Mouse (Mus musculus): ENCODE results near the gene Camta1. TPM values are rescaled to one million over a fixed set of nuclear protein-coding genes. Genes with fewer than 3 reads are reported as not detected.

The Camta1 gene
- polyA plus RNA-seq, 1 experiment, result 7.7 TPM

GRCm38 (mm10) chr4:151661486-151661885 lies 200.2 kb downstream of the Camta1 start:
- Histone ChIP-seq H3K4me3 (ENCODE audit: insufficient read depth, low read depth, low read length) (no peak overlapping the region), H3K27ac (ENCODE audit: insufficient read depth, low read depth, low read length) (no peak overlapping the region), H3K4me1 (ENCODE audit: control insufficient read depth, insufficient read depth, low read length) (no peaks in the 10 kb centered on the region), H3K27me3 (replicated peaks; ENCODE audit: control insufficient read depth, insufficient read depth, low read length) (no peaks in the 10 kb centered on the region), H3K36me3 (ENCODE audit: control insufficient read depth, insufficient read depth, low read length) (no peaks in the 10 kb centered on the region)
- 66% methylated on average over 9 of the region's 9 CpGs for WGBS
- no peak for DNase-seq
- TF ChIP-seq CTCF (conservative IDR thresholded peaks at IDR 0.05; ENCODE audit: insufficient read depth, insufficient read length, low read depth, low read length) (no peak), POLR2A (IDR thresholded peaks at IDR 0.05; ENCODE audit: low read depth, low read length) (no peak)

GRCm38 (mm10) chr4:151656427-151656826 lies 205.2 kb downstream of the Camta1 start:
- TF ChIP-seq CTCF (conservative IDR thresholded peaks at IDR 0.05; ENCODE audit: insufficient read depth, insufficient read length, low read depth, low read length) (no peak), POLR2A (IDR thresholded peaks at IDR 0.05; ENCODE audit: low read depth, low read length) (no peak)
- no peak overlapping the region for H3K4me3 ChIP-seq (ENCODE audit: insufficient read depth, low read depth, low read length)
- no peak for DNase-seq
- no peaks in the 10 kb centered on the region for H3K4me1 ChIP-seq (ENCODE audit: control insufficient read depth, insufficient read depth, low read length)
- WGBS, result 42% methylated on average over 10 of the region's 10 CpGs
- no peaks in the 10 kb centered on the region for H3K27me3 ChIP-seq (replicated peaks; ENCODE audit: control insufficient read depth, insufficient read depth, low read length)
- H3K27ac ChIP-seq (ENCODE audit: insufficient read depth, low read depth, low read length), result no peak overlapping the region
- no peaks in the 10 kb centered on the region for H3K36me3 ChIP-seq (ENCODE audit: control insufficient read depth, insufficient read depth, low read length)

GRCm38 (mm10) chr4:151655637-151656385 lies 205.9 kb downstream of the Camta1 start:
- Histone ChIP-seq H3K4me3 (ENCODE audit: insufficient read depth, low read depth, low read length) (no peak overlapping the region), H3K36me3 (ENCODE audit: control insufficient read depth, insufficient read depth, low read length) (no peaks in the 10 kb centered on the region), H3K27ac (ENCODE audit: insufficient read depth, low read depth, low read length) (no peak overlapping the region), H3K4me1 (ENCODE audit: control insufficient read depth, insufficient read depth, low read length) (no peaks in the 10 kb centered on the region), H3K27me3 (replicated peaks; ENCODE audit: control insufficient read depth, insufficient read depth, low read length) (no peaks in the 10 kb centered on the region)
- WGBS, result 26% methylated on average over 16 of the region's 16 CpGs
- TF ChIP-seq POLR2A (IDR thresholded peaks at IDR 0.05; ENCODE audit: low read depth, low read length) (no peak), CTCF (conservative IDR thresholded peaks at IDR 0.05; ENCODE audit: insufficient read depth, insufficient read length, low read depth, low read length) (no peak)
- DNase-seq, result no peak

- TF ChIP-seq POLR2A (IDR thresholded peaks at IDR 0.05; ENCODE audit: low read depth, low read length), result no peak
- TF ChIP-seq CTCF (conservative IDR thresholded peaks at IDR 0.05; ENCODE audit: insufficient read depth, insufficient read length, low read depth, low read length), result no peak
- Histone ChIP-seq H3K36me3 (ENCODE audit: control insufficient read depth, insufficient read depth, low read length) (no peaks in the 10 kb centered on the region), H3K4me1 (ENCODE audit: control insufficient read depth, insufficient read depth, low read length) (no peaks in the 10 kb centered on the region), H3K4me3 (ENCODE audit: insufficient read depth, low read depth, low read length) (no peak overlapping the region), H3K27me3 (replicated peaks; ENCODE audit: control insufficient read depth, insufficient read depth, low read length) (no peaks in the 10 kb centered on the region), H3K27ac (ENCODE audit: insufficient read depth, low read depth, low read length) (no peak overlapping the region)
- WGBS, result 69% methylated on average over 4 of the region's 4 CpGs
- DNase-seq, result no peak
Measured at GRCm38 (mm10) chr4:151655227-151655626, 206.4 kb downstream of the Camta1 start.

GRCm38 (mm10) chr4:151642418-151642817 lies 219.3 kb downstream of the Camta1 start:
- no peak for TF ChIP-seq CTCF (conservative IDR thresholded peaks at IDR 0.05; ENCODE audit: insufficient read depth, insufficient read length, low read depth, low read length)
- H3K4me3 ChIP-seq (ENCODE audit: insufficient read depth, low read depth, low read length), result no peak overlapping the region
- no peak for DNase-seq
- no peak overlapping the region for H3K27ac ChIP-seq (ENCODE audit: insufficient read depth, low read depth, low read length)
- H3K4me1 ChIP-seq (ENCODE audit: control insufficient read depth, insufficient read depth, low read length), result no peaks in the 10 kb centered on the region
- H3K36me3 ChIP-seq (ENCODE audit: control insufficient read depth, insufficient read depth, low read length), result no peaks in the 10 kb centered on the region
- 90% methylated on average over 2 of the region's 2 CpGs for WGBS
- H3K27me3 ChIP-seq (replicated peaks; ENCODE audit: control insufficient read depth, insufficient read depth, low read length), result no peaks in the 10 kb centered on the region

- Histone ChIP-seq H3K4me1 (ENCODE audit: control insufficient read depth, insufficient read depth, low read length) (no peaks in the 10 kb centered on the region), H3K27me3 (replicated peaks; ENCODE audit: control insufficient read depth, insufficient read depth, low read length) (0 out of 2 replicates have a peak, but pooled peaks cover 1% of the 10 kb centered on the region), H3K4me3 (ENCODE audit: insufficient read depth, low read depth, low read length) (no peak overlapping the region), H3K36me3 (ENCODE audit: control insufficient read depth, insufficient read depth, low read length) (no peaks in the 10 kb centered on the region), H3K27ac (ENCODE audit: insufficient read depth, low read depth, low read length) (no peak overlapping the region)
- DNase-seq, result no peak
- no peak for TF ChIP-seq CTCF (conservative IDR thresholded peaks at IDR 0.05; ENCODE audit: insufficient read depth, insufficient read length, low read depth, low read length)
- no peak for TF ChIP-seq POLR2A (IDR thresholded peaks at IDR 0.05; ENCODE audit: low read depth, low read length)
- 78% methylated on average over 8 of the region's 8 CpGs for WGBS
Measured at GRCm38 (mm10) chr4:151640971-151641370, 220.7 kb downstream of the Camta1 start.

- Histone ChIP-seq H3K4me1 (ENCODE audit: control insufficient read depth, insufficient read depth, low read length) (no peaks in the 10 kb centered on the region), H3K36me3 (ENCODE audit: control insufficient read depth, insufficient read depth, low read length) (no peaks in the 10 kb centered on the region), H3K27ac (ENCODE audit: insufficient read depth, low read depth, low read length) (no peak overlapping the region), H3K4me3 (ENCODE audit: insufficient read depth, low read depth, low read length) (no peak overlapping the region), H3K27me3 (replicated peaks; ENCODE audit: control insufficient read depth, insufficient read depth, low read length) (peaks cover 1% of the 10 kb centered on the region; the same call in 1 of the 2 replicates)
- WGBS, result 10% methylated on average over 9 of the region's 9 CpGs
- TF ChIP-seq CTCF (conservative IDR thresholded peaks at IDR 0.05; ENCODE audit: insufficient read depth, insufficient read length, low read depth, low read length) (peak; percentile 58), POLR2A (IDR thresholded peaks at IDR 0.05; ENCODE audit: low read depth, low read length) (no peak)
- DNase-seq, result peak; percentile 70
Measured at GRCm38 (mm10) chr4:151638941-151639340, 222.7 kb downstream of the Camta1 start.
